ENCODE assay signal across 26 mouse cellular contexts in genomic region chr19:44403546-44403945, GRCm38 (mm10). TPM values are rescaled to one million over a fixed set of nuclear protein-coding genes. Genes with fewer than 3 reads are reported as not detected.
"Had no signal": no experiment of that assay in that cellular context is flagged by ENCODE, and none has a peak within 500 bp of the region (broad histone marks: within the 10 kb centered on the region; RNA-seq: fewer than 3 reads in every experiment).

No protein-coding gene starts in this region.

- H3K4me2 ChIP-seq: heart, embryonic 12.5 days; hindbrain, embryonic 13.5 days; hindbrain, embryonic 15.5 days; intestine, embryonic 15.5 days; limb, embryonic 12.5 days; liver, embryonic 13.5 days; liver, embryonic 15.5 days had no signal

- H3K9ac ChIP-seq: heart, embryonic 12.5 days; hindbrain, embryonic 13.5 days; hindbrain, embryonic 15.5 days; intestine, embryonic 15.5 days; limb, embryonic 12.5 days; liver, embryonic 15.5 days had no signal

- DNase-seq: gastrocnemius, adult 2 months; gastrocnemius, postnatal 10 days; gastrocnemius, postnatal 25 days; heart, adult 18-20 months; heart, postnatal 10 days; heart, postnatal 36 days; kidney, adult 18-20 months; kidney, adult 8-10 months; kidney, postnatal 10 days; kidney, postnatal 25 days; kidney, postnatal 4 days; liver; liver, embryonic 13.5 days had no signal

- ATAC-seq: inflammation-experienced regulatory T-cells, adult 6 months; intestine, embryonic 15.5 days; intestine, postnatal 0 days had no signal

- H3K27me3 ChIP-seq: hindbrain, embryonic 13.5 days; hindbrain, embryonic 15.5 days; intestine, embryonic 15.5 days; limb, embryonic 12.5 days had no signal

- H3K9me3 ChIP-seq: heart, embryonic 10.5 days; heart, embryonic 12.5 days; hindbrain, embryonic 13.5 days; hindbrain, embryonic 15.5 days; intestine, embryonic 15.5 days; limb, embryonic 10.5 days; limb, embryonic 12.5 days; liver, embryonic 13.5 days; liver, embryonic 15.5 days had no signal

- H3K4me3 ChIP-seq: gastrocnemius, adult 2 months; heart, embryonic 10.5 days; heart, embryonic 12.5 days; hindbrain, embryonic 13.5 days; hindbrain, embryonic 15.5 days; intestine, embryonic 15.5 days; layer of hippocampus, adult 2 months; left cerebral cortex, adult 2 months; limb, embryonic 10.5 days; limb, embryonic 12.5 days; liver, embryonic 13.5 days; liver, embryonic 15.5 days had no signal

- H3K27ac ChIP-seq: gastrocnemius, adult 2 months; heart, embryonic 10.5 days; hindbrain, embryonic 13.5 days; hindbrain, embryonic 15.5 days; intestine, embryonic 15.5 days; layer of hippocampus, adult 2 months; left cerebral cortex, adult 2 months; limb, embryonic 10.5 days; limb, embryonic 12.5 days; liver, embryonic 13.5 days; liver, embryonic 15.5 days had no signal

- H3K36me3 ChIP-seq: heart, embryonic 12.5 days; intestine, embryonic 15.5 days had no signal

RNA-seq across cellular contexts. Expression of gene Scd1, which starts 4.1 kb away (rescaled TPM):
- total RNA-seq: granulocyte monocyte progenitor cell, adult 5-6 weeks had no signal
